Mouse (Mus musculus) heart, adult 18-20 months (tissue): ENCODE measurements at regions not wholly inside any gene's neighbourhood (a gene's known extent, or its start where the extent isn't known, plus 50 kb on each side); places are given as distances from the start of the nearest gene placed in this dataset.
"Not testable (repeated sequence)": the region's sequence is repeated elsewhere in the genome, so short reads cannot be mapped to it uniquely, and the experiment has no call there.

Experiments
- DNase-seq, 2 experiments: peaks; one replicate each; pipeline ENCODE4 v3.0.0; 2021 to 2022; ENCODE audit warnings: mixed read lengths in 1 of 2

DNA sequence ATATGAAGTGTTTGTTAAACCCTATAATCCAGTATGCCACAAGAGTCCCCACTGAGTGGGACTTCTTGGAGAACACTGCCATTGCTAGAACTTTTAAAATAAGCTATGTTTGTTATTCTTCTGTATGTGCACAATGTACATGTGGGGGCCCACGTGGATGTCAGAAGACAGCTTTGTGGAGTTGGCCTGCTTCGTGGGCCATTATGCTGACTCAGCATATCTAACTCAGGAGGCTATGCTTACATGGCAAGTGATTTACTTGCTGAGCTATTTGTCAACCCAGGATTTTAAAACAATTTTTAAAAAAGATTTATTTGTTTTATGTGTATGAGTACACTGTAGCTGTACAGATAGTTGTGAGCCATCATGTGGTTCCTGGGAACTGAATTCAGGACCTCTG, 207.6 kb upstream of the Steap1 start:
- no peak for DNase-seq

DNA sequence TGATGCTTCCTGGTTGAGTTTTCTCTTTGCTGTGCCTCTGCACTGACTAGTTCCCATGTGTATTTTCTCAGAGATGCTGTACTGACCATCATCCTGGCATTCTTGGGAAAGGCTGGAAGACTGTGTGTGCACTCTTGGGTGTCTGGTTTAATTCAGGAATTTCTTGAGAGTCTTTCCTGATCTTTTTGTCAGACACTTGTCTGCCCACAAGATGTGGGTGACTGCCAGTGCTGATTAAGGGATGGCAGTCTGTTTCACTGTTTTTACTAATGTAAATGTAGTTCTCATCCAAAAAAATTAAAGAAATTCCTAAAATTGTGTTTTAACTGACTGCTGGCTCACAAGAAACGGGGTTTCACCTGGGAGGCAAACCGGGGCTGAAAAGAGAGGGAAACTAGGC, 206.7 kb upstream of the Steap1 start:
- DNase-seq, result no peak

DNA sequence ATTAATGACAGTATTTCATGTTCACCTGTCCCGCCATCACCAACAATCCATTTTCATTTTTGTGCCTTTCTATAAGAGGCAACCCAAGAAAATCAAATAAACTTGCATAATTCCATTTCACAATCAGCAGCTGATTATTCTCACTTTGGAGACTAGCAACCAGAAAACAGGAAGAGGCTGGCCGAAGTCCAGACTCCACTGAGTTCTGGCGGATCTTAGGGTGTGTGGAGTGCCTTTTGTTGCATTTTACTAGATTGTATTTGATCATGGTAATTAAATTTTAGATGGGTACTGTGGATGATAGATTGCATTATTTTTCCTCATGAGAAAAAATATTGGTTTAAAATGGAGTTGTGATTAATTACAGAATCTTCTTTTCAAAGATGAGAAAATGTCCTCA, 176.7 kb upstream of the Steap1 start:
- DNase-seq, result no peak

DNA sequence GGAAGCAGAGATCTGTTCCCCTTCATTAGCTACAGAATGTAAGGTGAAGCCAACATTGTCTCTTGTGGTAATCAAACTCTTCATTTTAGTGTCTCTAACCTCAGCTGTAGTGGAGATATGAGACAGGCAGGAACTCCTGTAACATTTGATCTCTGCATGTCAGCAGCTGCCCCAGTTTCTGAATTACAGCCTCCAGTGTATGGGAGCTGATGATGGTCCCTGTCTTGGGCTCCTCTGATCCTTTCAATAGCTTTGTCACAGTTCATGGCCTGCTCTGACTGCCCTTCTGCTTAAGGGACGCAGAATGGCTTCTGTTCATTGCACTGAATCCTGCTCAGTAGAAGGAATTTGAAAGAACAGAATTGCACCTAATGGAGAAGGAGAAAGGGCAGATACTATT, 167.3 kb upstream of the Steap1 start:
- DNase-seq, result no peak

DNA sequence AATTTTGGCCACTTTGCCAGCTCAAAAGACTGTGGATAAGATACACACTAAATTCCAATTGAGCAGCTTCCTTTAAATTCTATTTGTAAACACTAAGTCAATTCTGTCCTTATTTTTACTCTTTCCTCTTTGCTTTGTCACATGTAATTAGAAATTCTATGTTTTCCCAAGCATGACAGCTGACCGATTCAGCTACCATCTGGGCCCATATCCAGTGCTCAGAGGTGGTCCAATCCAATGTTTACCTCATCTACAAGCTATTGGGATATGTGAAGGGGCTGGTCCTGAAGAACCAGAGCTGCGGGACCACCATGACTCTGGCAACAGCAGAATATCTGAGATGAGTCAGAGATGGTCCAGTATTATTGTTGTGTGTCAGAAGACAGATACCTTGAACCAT, 140.2 kb upstream of the Steap1 start:
- no peak for DNase-seq

DNA sequence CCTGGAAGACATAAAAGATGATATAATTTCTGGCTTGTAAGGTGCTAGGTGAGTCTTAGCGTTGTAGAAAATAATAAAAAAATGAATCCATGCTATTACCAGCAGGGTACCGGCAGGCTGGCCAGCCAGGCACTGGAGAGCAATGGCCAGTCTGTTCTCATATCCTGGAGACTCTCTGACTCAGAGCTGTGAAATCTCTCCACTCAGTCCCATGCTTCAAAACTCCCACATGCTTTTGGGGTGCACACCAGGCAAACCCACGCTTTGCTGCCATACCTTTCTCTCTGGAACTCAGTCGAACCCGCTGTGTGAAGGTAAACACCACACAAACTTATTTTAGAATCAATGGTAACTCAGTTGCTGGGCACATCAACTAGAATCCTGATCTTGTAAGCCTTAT, 124.3 kb upstream of the Steap1 start:
- DNase-seq, result no peak

DNA sequence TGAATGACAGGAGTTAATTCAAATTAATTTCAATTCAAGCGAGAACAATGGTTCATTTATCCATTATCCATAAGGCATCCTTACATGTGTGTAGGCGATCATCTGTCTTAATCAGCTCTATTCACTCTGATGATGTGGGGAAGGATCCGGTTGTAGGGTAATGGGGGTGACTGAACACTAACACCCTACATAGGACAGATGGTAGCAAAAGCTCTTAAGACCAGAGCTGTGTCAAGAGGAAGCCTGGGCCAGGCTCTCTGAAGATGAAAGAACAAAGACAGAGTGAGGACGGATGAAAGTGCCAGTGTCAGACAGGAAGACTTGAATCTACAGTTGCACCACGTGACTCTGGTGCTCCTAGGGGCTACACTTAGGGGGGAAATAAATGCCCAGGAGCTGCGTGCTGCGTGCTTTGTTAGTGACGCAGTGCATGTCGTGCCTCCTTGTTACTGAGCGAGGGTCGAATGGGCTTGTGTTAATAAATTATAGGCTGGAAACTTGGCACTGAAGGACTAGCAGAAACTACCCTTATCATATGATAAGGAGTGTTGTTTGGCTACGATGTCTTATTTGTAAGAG, 107.1 kb upstream of the Steap1 start:
- DNase-seq, result no peak

DNA sequence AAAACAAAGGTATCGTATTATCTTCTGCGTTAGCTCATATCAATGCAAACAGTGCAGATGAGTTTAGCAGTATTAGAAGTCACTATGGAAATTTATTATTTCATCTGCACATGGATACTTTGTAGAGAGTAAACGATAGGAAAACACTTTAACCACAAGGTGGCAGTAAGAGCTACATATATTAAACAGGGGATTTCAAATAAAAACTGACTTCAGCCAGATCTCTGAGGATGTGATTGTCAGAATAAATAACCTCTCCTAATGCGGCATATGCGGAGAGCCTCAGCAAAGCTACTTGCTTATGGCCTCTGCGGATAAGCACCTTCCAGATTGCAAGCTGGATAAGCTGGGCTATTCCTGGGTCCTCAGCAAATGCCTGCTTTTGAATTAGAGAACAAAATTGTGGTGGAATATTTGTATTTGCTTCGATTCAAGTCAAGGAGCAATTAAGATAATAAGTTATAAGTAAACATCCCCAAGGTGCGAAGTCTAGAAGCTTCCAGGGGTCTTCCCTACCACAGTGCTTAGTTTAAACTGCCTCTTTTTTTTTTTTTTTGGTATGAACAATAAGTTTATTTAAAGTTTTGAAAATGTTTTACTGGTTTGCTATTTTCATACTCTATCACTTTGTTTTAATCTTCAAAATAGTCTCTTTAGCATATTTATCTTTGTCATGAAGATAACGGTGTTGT, 96.8 kb upstream of the Steap1 start:
- peak in 1 of 2 experiments; percentile 4 for DNase-seq

DNA sequence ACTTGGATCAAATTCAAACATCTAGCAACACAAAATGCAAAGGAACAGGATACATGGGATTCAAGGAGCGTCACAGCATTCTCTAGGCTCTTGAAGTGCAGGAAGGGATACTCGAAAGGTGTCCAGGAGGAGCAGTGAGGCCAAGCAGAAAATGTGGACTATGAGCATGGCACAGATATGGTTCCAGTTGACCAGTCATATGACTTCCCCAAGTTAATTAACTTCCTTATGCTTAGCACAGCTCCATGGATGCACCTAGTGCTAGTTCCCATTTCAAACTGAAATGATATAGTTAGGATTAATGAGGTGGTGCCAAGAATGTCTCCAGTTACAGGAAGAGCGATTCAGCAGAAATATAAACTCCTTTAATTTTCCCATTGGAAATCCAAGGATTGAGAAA, 95.2 kb upstream of the Steap1 start:
- no peak for DNase-seq

DNA sequence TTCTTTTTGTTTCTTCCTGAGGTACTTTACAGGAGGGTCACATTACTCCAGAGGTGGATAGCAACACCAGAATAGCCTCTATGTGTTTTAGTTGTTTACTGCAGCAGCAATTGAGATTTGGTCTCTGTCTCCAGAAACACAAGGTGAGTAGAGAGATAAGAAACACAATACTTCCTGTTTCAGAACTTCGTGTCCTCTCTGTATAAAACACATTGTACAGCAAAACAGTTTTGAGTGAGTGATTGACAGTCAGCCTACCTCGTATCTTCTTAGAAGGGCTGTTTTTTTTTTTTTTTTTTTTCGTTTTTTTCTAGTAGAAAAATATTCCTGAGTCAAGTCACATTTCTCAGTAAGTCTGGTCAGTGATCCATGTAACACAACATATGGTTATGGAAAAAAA, 89.6 kb upstream of the Steap1 start:
- DNase-seq, result no peak

DNA sequence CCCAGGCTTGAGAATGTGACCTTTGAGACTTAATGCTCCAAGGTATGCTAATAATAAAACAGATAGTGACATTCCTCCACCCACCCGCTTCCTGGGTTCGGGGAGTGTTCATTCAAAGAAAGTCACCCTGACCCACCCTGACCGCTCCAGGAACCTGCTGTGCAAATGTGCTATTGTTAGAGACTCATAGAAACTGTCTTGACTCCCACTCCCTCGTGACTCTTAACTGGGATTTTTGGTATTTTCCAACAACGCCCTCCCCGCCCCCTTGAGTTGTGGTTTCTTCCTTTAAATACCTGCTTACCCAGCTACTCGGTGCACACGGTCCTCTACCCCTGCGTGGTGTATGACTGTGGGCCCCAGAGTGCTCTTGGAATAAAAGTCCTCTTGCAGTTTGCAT, 73.5 kb upstream of the Steap1 start:
- DNase-seq, result not testable (repeated sequence)
